Mouse (Mus musculus) G1E (cell line): ENCODE results near the gene Rab23. TPM values are rescaled to one million over a fixed set of nuclear protein-coding genes. Genes with fewer than 3 reads are reported as not detected.

Source experiments
- ATAC-seq: 2 replicates; pipeline ENCODE4 v1.8.0; 2016; ENCODE audit warnings: mild to moderate bottlenecking; ENCODE audit not compliant: insufficient number of reproducible peaks, poor library complexity, low FRiP score, severe bottlenecking; ENCODE audit errors: extremely low read depth
- DNase-seq: peaks from one replicate; pipeline ENCODE4 v3.0.0; 2012; ENCODE audit warnings: low spot score
- H3K27me3 ChIP-seq: 2 replicates; pipeline ENCODE4 v1.6.1; 2012; ENCODE audit warnings: mild to moderate bottlenecking, low read length, inconsistent platforms; ENCODE audit not compliant: insufficient read depth
- H3K36me3 ChIP-seq: replicated peaks from 2 replicates; pipeline ENCODE3; 2012; ENCODE audit warnings: mild to moderate bottlenecking, inconsistent platforms
- H3K4me1 ChIP-seq: 2 replicates; pipeline ENCODE4 v1.6.1; 2012; ENCODE audit warnings: low read depth, low read length, inconsistent platforms, mixed read lengths; ENCODE audit not compliant: insufficient read depth
- H3K4me3 ChIP-seq: 2 replicates; pipeline ENCODE4 v1.5.1; 2012; ENCODE audit warnings: low read depth, mild to moderate bottlenecking, inconsistent platforms, low read length, moderate library complexity, mixed read lengths
- H3K9me3 ChIP-seq: replicated peaks from 2 replicates; pipeline ENCODE4 v1.6.1; 2012; ENCODE audit warnings: inconsistent platforms
- CTCF ChIP-seq: IDR thresholded peaks from 2 replicates; pipeline ENCODE4 v1.5.1; 2012; ENCODE audit warnings: low read depth, low read length, inconsistent platforms, mixed read lengths
- GATA1 ChIP-seq: IDR thresholded peaks from 2 replicates; pipeline ENCODE4 v1.6.1; 2012; ENCODE audit warnings: borderline replicate concordance, low read length, inconsistent platforms, mixed read lengths
- GATA2 ChIP-seq: IDR thresholded peaks from 2 replicates; pipeline ENCODE4 v1.6.1; 2012; ENCODE audit warnings: low read depth, low read length, inconsistent platforms, borderline replicate concordance
- POLR2AphosphoS5 ChIP-seq: IDR thresholded peaks from 2 replicates; pipeline ENCODE4 v1.6.1; 2012; ENCODE audit warnings: low read depth, low read length, inconsistent platforms; ENCODE audit not compliant: insufficient replicate concordance
- TAL1 ChIP-seq: conservative IDR thresholded peaks from 2 replicates; pipeline ENCODE4 v1.6.1; 2012; ENCODE audit warnings: low read depth, low read length, inconsistent platforms, mixed read lengths
- polyA plus RNA-seq: library from polyadenylated mRNA; stranded (reverse); fragments of >175 nt; gene quantifications from 2 replicates; pipeline ENCODE4 v1.2.3, GENCODE M21; 2012
- total RNA-seq, 2 experiments: library from RNA; stranded (forward) in 1 of 2; stranded (reverse) in 1 of 2; fragments of 200-1000 nt in 1 of 2; fragments of >200 nt in 1 of 2; fragmentation: Nextera tagmentation in 1 of 2; gene quantifications; 2 replicates each; pipeline ENCODE4 v1.2.3; 2014 to 2017

Gene Rab23
- total and polyA plus RNA-seq, 3 experiments: 0.27 TPM; not detected in 2

- TF ChIP-seq TAL1: no peak
- no peak for TF ChIP-seq GATA2
- TF ChIP-seq GATA1: no peak
- no peak for TF ChIP-seq POLR2AphosphoS5
- no peak for TF ChIP-seq CTCF
- Histone ChIP-seq H3K27me3 (no peaks in the 10 kb centered on the region), H3K4me1 (peaks cover 46% of the 10 kb centered on the region), H3K36me3 (peaks cover 63% of the 10 kb centered on the region), H3K9me3 (no peaks in the 10 kb centered on the region), H3K4me3 (peak within 1 kb of the TSS; percentile 81)
- ATAC-seq (peak; percentile 37; the same call in 1 of the 2 replicates), DNase-seq (peak; percentile 90)
These were observed 37.9 kb downstream of the Rab23 start, which contains the start of gene Bag2 for GRCm38 (mm10) chr1:33757491-33758041. TSS of gene Bag2 (minus strand) at chr1:33757795.

GRCm38 (mm10) chr1:33758488-33758887 is 38.8 kb downstream of the Rab23 start:
- Histone ChIP-seq H3K4me1 (peaks cover 44% of the 10 kb centered on the region), H3K4me3 (no peak overlapping the region; the same call in 1 of the 2 replicates), H3K9me3 (no peaks in the 10 kb centered on the region), H3K36me3 (peaks cover 63% of the 10 kb centered on the region), H3K27me3 (no peaks in the 10 kb centered on the region)
- TF ChIP-seq CTCF (no peak), POLR2AphosphoS5 (no peak), GATA2 (no peak), TAL1 (no peak), GATA1 (no peak)
- no peak for ATAC-seq
- peak; percentile 16 for DNase-seq

GRCm38 (mm10) chr1:33763826-33764225 is 44.1 kb downstream of the Rab23 start:
- DNase-seq (no peak), ATAC-seq (no peak)
- no peaks in the 10 kb centered on the region for H3K27me3 ChIP-seq
- no peaks in the 10 kb centered on the region for H3K9me3 ChIP-seq
- no peak overlapping the region for H3K4me3 ChIP-seq
- TF ChIP-seq TAL1: no peak
- TF ChIP-seq POLR2AphosphoS5: no peak
- peaks cover 85% of the 10 kb centered on the region for H3K36me3 ChIP-seq
- peaks cover under 1% of the 10 kb centered on the region; the same call in 1 of the 2 replicates for H3K4me1 ChIP-seq

GRCm38 (mm10) chr1:33765468-33766080 is 45.9 kb downstream of the Rab23 start:
- Histone ChIP-seq H3K36me3 (peaks cover 86% of the 10 kb centered on the region), H3K4me1 (no peaks in the 10 kb centered on the region), H3K27me3 (no peaks in the 10 kb centered on the region), H3K4me3 (no peak overlapping the region), H3K9me3 (no peaks in the 10 kb centered on the region)
- DNase-seq (no peak), ATAC-seq (no peak)
- TF ChIP-seq POLR2AphosphoS5: no peak
- no peak for TF ChIP-seq TAL1
- no peak for TF ChIP-seq CTCF
- TF ChIP-seq GATA2: no peak
- no peak for TF ChIP-seq GATA1

- peaks cover 90% of the 10 kb centered on the region for H3K36me3 ChIP-seq
- ATAC-seq (no peak), DNase-seq (no peak)
- no peaks in the 10 kb centered on the region for H3K27me3 ChIP-seq
- TF ChIP-seq GATA2 (no peak), GATA1 (no peak), TAL1 (no peak), POLR2AphosphoS5 (no peak), CTCF (no peak)
- no peaks in the 10 kb centered on the region for H3K4me1 ChIP-seq
- H3K9me3 ChIP-seq: no peaks in the 10 kb centered on the region
- H3K4me3 ChIP-seq: no peak overlapping the region
These were observed 47.1 kb downstream of the Rab23 start for GRCm38 (mm10) chr1:33766520-33767508.
